Mouse (Mus musculus) hindlimb bud, embryonic 11.5 days (tissue): ENCODE results near the gene Gpc6.

ENCODE experiments used
- DNase-seq: peaks from one replicate; pipeline ENCODE4 v3.0.0-alpha.2; 2012; ENCODE audit warnings: low read depth, low spot score; ENCODE audit errors: extremely low spot score

The Gpc6 gene

GRCm38 (mm10) chr14:117351296-117351695 is 426.2 kb downstream of the Gpc6 start:
- no peak for DNase-seq

GRCm38 (mm10) chr14:117361155-117361964 is 436.2 kb downstream of the Gpc6 start:
- DNase-seq = no peak

GRCm38 (mm10) chr14:117361965-117362309 is 436.8 kb downstream of the Gpc6 start:
- DNase-seq = no peak

GRCm38 (mm10) chr14:117369331-117369866 is 444.3 kb downstream of the Gpc6 start:
- DNase-seq = no peak

- no peak for DNase-seq
Measured at GRCm38 (mm10) chr14:117376822-117377376, 451.8 kb downstream of the Gpc6 start.

- no peak for DNase-seq
Measured at GRCm38 (mm10) chr14:117379979-117380378, 454.9 kb downstream of the Gpc6 start.

- DNase-seq = no peak
Measured at GRCm38 (mm10) chr14:117383188-117383587, 458.1 kb downstream of the Gpc6 start.

- no peak for DNase-seq
Measured at GRCm38 (mm10) chr14:117384096-117384770, 459.1 kb downstream of the Gpc6 start.

GRCm38 (mm10) chr14:117385731-117386270 is 460.7 kb downstream of the Gpc6 start:
- DNase-seq = no peak

- no peak for DNase-seq
Measured at GRCm38 (mm10) chr14:117390794-117391320, 465.7 kb downstream of the Gpc6 start.

GRCm38 (mm10) chr14:117391412-117391811 is 466.3 kb downstream of the Gpc6 start:
- DNase-seq = no peak

GRCm38 (mm10) chr14:117397165-117397564 is 472.1 kb downstream of the Gpc6 start:
- DNase-seq = no peak

GRCm38 (mm10) chr14:117407824-117408524 is 482.9 kb downstream of the Gpc6 start:
- peak; percentile 37 for DNase-seq

GRCm38 (mm10) chr14:117408525-117408835 is 483.4 kb downstream of the Gpc6 start:
- DNase-seq = no peak

- no peak for DNase-seq
Measured at GRCm38 (mm10) chr14:117409778-117410177, 484.7 kb downstream of the Gpc6 start.

GRCm38 (mm10) chr14:117410511-117410910 is 485.4 kb downstream of the Gpc6 start:
- no peak for DNase-seq

GRCm38 (mm10) chr14:117415045-117415444 is 489.9 kb downstream of the Gpc6 start:
- DNase-seq = no peak

GRCm38 (mm10) chr14:117419561-117420218 is 494.6 kb downstream of the Gpc6 start:
- peak; percentile 18 for DNase-seq

- DNase-seq = no peak
Measured at GRCm38 (mm10) chr14:117421170-117421569, 496.1 kb downstream of the Gpc6 start.

- DNase-seq = no peak
Measured at GRCm38 (mm10) chr14:117426116-117426515, 501.0 kb downstream of the Gpc6 start.
